Mouse (Mus musculus) CH12.LX (cell line): Measurements from ENCODE around the gene Sik3.

ENCODE experiments used
- CTCF ChIP-seq, 2 experiments: IDR thresholded peaks in 1 of 2; conservative IDR thresholded peaks in 1 of 2; 2 replicates each; pipeline ENCODE4 v1.5.1; 2011 to 2012; ENCODE audit warnings: low read depth in 2 of 2, low read length in 2 of 2, improper control_type of control experiment in 1 of 2, inconsistent platforms in 1 of 2, mild to moderate bottlenecking in 1 of 2, moderate library complexity in 1 of 2
- GABPA ChIP-seq: IDR thresholded peaks from 2 replicates; pipeline ENCODE4 v1.6.1; 2012; ENCODE audit warnings: low read depth, low read length, improper control_type of control experiment, inconsistent platforms; ENCODE audit not compliant: insufficient replicate concordance
- MAX ChIP-seq: IDR thresholded peaks from 2 replicates; pipeline ENCODE4 v1.6.1; 2011; ENCODE audit warnings: low read length, improper control_type of control experiment
- MXI1 ChIP-seq: IDR thresholded peaks from 2 replicates; pipeline ENCODE4 v1.6.1; 2011; ENCODE audit warnings: mild to moderate bottlenecking, low read depth, low read length, improper control_type of control experiment
- MYC ChIP-seq: IDR thresholded peaks from 2 replicates; pipeline ENCODE4 v1.6.1; 2011; ENCODE audit warnings: low read depth, mild to moderate bottlenecking, improper control_type of control experiment, low read length
- RAD21 ChIP-seq: IDR thresholded peaks from 2 replicates; pipeline ENCODE4 v1.6.1; 2011; ENCODE audit warnings: low read depth, mild to moderate bottlenecking, low read length, improper control_type of control experiment, moderate library complexity
- RCOR1 ChIP-seq: conservative IDR thresholded peaks from 2 replicates; pipeline ENCODE4 v1.6.1; 2012; ENCODE audit warnings: low read depth, mild to moderate bottlenecking, inconsistent platforms, low read length, improper control_type of control experiment
- TBP ChIP-seq: conservative IDR thresholded peaks from 2 replicates; pipeline ENCODE4 v1.6.1; 2011; ENCODE audit warnings: low read depth, low read length, improper control_type of control experiment
- TCF12 ChIP-seq: IDR thresholded peaks from 2 replicates; pipeline ENCODE4 v1.6.1; 2014; ENCODE audit warnings: low read depth, mild to moderate bottlenecking, inconsistent platforms, low read length, improper control_type of control experiment

DNA sequence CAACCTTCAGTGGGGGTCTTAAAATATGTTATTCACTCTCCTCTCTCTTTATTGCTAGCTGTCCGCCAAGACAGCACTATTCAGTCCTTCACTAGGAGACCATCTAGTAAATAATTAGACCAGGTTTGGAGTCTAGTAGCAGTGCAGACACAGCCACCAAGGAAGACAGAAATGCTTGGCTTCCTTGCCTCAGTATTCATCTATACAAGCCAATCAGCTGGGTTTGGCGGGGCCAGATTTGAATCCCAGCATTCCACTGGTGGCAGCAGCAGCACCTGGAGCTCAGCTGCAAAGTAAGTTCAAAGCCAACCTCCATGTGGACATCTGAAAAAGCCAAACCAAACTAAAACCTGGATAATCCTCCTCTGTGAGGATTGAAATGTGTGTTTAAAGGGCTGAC lies 47.6 kb downstream of the Sik3 start:
- TF ChIP-seq TBP (no peak), RCOR1 (no peak), GABPA (no peak), TCF12 (no peak), CTCF (conservative IDR thresholded peaks at IDR 0.05 in 1 of 2, IDR thresholded peaks at IDR 0.05 in 1 of 2; ENCODE audit: low read depth in 2 of 2, low read length in 2 of 2) (no peak), MXI1 (no peak), MYC (no peak), MAX (no peak), RAD21 (no peak)
